Mouse (Mus musculus) MEL (cell line): ENCODE measurements around the gene 4933412E24Rik. TPM values are rescaled to one million over a fixed set of nuclear protein-coding genes. Genes with fewer than 3 reads are reported as not detected.

ENCODE experiments used
- DNase-seq: peaks from one replicate; pipeline ENCODE4 v3.0.0; 2011; ENCODE audit warnings: low read depth, low spot score
- H3K27ac ChIP-seq: 2 replicates; pipeline ENCODE4 v1.5.1; 2012; ENCODE audit warnings: low read depth, mild to moderate bottlenecking, control low read depth, low read length, moderate library complexity; ENCODE audit not compliant: control insufficient read depth
- H3K27me3 ChIP-seq, 2 experiments: fragments of 150-350 bp in 1 of 2; sonication (generic) in 1 of 2; 2 replicates each; pipeline ENCODE4 v1.6.1; 2012; ENCODE audit warnings: low read length in 2 of 2, mild to moderate bottlenecking in 2 of 2, improper control_type of control experiment in 1 of 2, moderate library complexity in 1 of 2; ENCODE audit not compliant: insufficient read depth in 2 of 2, control insufficient read depth in 1 of 2
- H3K36me3 ChIP-seq, 2 experiments: 2 replicates each; pipeline ENCODE4 v1.6.1; 2012 to 2014; ENCODE audit warnings: low read length in 2 of 2, improper control_type of control experiment in 1 of 2, inconsistent platforms in 1 of 2, mild to moderate bottlenecking in 1 of 2; ENCODE audit not compliant: insufficient read depth in 2 of 2, control insufficient read depth in 1 of 2
- H3K4me1 ChIP-seq, 2 experiments: fragments of 150-350 bp in 1 of 2; sonication (generic) in 1 of 2; 2 replicates each; pipeline ENCODE4 v1.6.1; 2012; ENCODE audit warnings: low read length in 2 of 2, improper control_type of control experiment in 1 of 2, mild to moderate bottlenecking in 1 of 2; ENCODE audit not compliant: insufficient read depth in 2 of 2, control insufficient read depth in 1 of 2
- H3K4me3 ChIP-seq, 2 experiments: fragments of 150-350 bp in 1 of 2; sonication (generic) in 1 of 2; 2 replicates each; pipeline ENCODE4 v1.5.1; 2012; ENCODE audit warnings: low read depth in 2 of 2, low read length in 2 of 2, mild to moderate bottlenecking in 2 of 2, moderate library complexity in 2 of 2, control low read depth in 1 of 2, improper control_type of control experiment in 1 of 2; ENCODE audit not compliant: control insufficient read depth in 1 of 2, insufficient read depth in 1 of 2
- H3K79me2 ChIP-seq: 2 replicates; pipeline ENCODE4 v1.6.1; 2012; ENCODE audit warnings: mild to moderate bottlenecking, low read length, moderate library complexity; ENCODE audit not compliant: control insufficient read depth, poor library complexity, insufficient read depth
- H3K9ac ChIP-seq: 2 replicates; pipeline ENCODE4 v1.6.1; 2012; ENCODE audit warnings: low read depth, mild to moderate bottlenecking, control low read depth, low read length, moderate library complexity; ENCODE audit not compliant: control insufficient read depth, poor library complexity, severe bottlenecking
- H3K9me3 ChIP-seq: fragments of 150-350 bp; sonication (generic); replicated peaks from 2 replicates; pipeline ENCODE4 v1.6.1; 2012; ENCODE audit warnings: mild to moderate bottlenecking, low read length, improper control_type of control experiment, moderate library complexity; ENCODE audit not compliant: insufficient read depth
- CHD1 ChIP-seq: IDR thresholded peaks from 2 replicates; pipeline ENCODE4 v1.6.1; 2012; ENCODE audit warnings: low read depth, mild to moderate bottlenecking, inconsistent platforms, low read length, improper control_type of control experiment
- ELF1 ChIP-seq: IDR thresholded peaks from 2 replicates; pipeline ENCODE4 v1.6.1; 2014; ENCODE audit warnings: low read depth, mild to moderate bottlenecking, inconsistent platforms, low read length, improper control_type of control experiment, moderate library complexity
- ETS1 ChIP-seq: IDR thresholded peaks from 2 replicates; pipeline ENCODE4 v1.6.1; 2012; ENCODE audit warnings: low read depth, mild to moderate bottlenecking, inconsistent platforms, low read length, improper control_type of control experiment, moderate library complexity
- GATA1 ChIP-seq: IDR thresholded peaks from 2 replicates; pipeline ENCODE4 v1.6.1; 2011; ENCODE audit warnings: low read depth, low read length, improper control_type of control experiment
- KAT2A ChIP-seq: conservative IDR thresholded peaks from 2 replicates; pipeline ENCODE4 v1.6.1; 2012; ENCODE audit warnings: low read depth, low read length, improper control_type of control experiment, inconsistent platforms
- MAFK ChIP-seq: IDR thresholded peaks from 2 replicates; pipeline ENCODE4 v1.6.1; 2011; ENCODE audit warnings: low read depth, mild to moderate bottlenecking, low read length, improper control_type of control experiment, borderline replicate concordance
- MAZ ChIP-seq: IDR thresholded peaks from 2 replicates; pipeline ENCODE4 v1.6.1; 2012; ENCODE audit warnings: low read depth, mild to moderate bottlenecking, inconsistent platforms, low read length, improper control_type of control experiment
- MYB ChIP-seq: IDR thresholded peaks from 2 replicates; pipeline ENCODE4 v1.6.1; 2011; ENCODE audit warnings: mild to moderate bottlenecking, low read depth, low read length, improper control_type of control experiment
- MYC ChIP-seq: IDR thresholded peaks from 2 replicates; pipeline ENCODE4 v1.6.1; 2011; ENCODE audit warnings: low read depth, mild to moderate bottlenecking, low read length, improper control_type of control experiment, moderate library complexity
- NRF1 ChIP-seq: IDR thresholded peaks from 2 replicates; pipeline ENCODE4 v1.6.1; 2014; ENCODE audit warnings: low read depth, mild to moderate bottlenecking, inconsistent platforms, low read length, improper control_type of control experiment, moderate library complexity; ENCODE audit not compliant: poor library complexity, insufficient read depth, severe bottlenecking
- POLR2A ChIP-seq, 2 experiments: IDR thresholded peaks; 2 replicates each; pipeline ENCODE4 v1.6.1; 2011 to 2012; ENCODE audit warnings: low read length in 2 of 2, mild to moderate bottlenecking in 2 of 2, control low read depth in 1 of 2, improper control_type of control experiment in 1 of 2, low read depth in 1 of 2, moderate library complexity in 1 of 2; ENCODE audit not compliant: control insufficient read depth in 1 of 2, insufficient read depth in 1 of 2, poor library complexity in 1 of 2
- POLR2AphosphoS5 ChIP-seq: IDR thresholded peaks from 2 replicates; pipeline ENCODE4 v1.6.1; 2012; ENCODE audit warnings: low read depth, borderline replicate concordance, mild to moderate bottlenecking, inconsistent platforms, low read length, moderate library complexity, mixed read lengths
- SMC3 ChIP-seq: IDR thresholded peaks from 2 replicates; pipeline ENCODE4 v1.6.1; 2011; ENCODE audit warnings: low read depth, low read length, improper control_type of control experiment
- TBP ChIP-seq: IDR thresholded peaks from 2 replicates; pipeline ENCODE4 v1.8.0; 2011; ENCODE audit warnings: low read depth, low read length, improper control_type of control experiment
- TCF12 ChIP-seq: IDR thresholded peaks from 2 replicates; pipeline ENCODE4 v1.6.1; 2014; ENCODE audit warnings: low read depth, mild to moderate bottlenecking, inconsistent platforms, low read length, improper control_type of control experiment, moderate library complexity
- USF1 ChIP-seq: IDR thresholded peaks from 2 replicates; pipeline ENCODE4 v1.6.1; 2014; ENCODE audit warnings: low read depth, mild to moderate bottlenecking, inconsistent platforms, low read length, improper control_type of control experiment, moderate library complexity
- USF2 ChIP-seq, 2 experiments: IDR thresholded peaks; 2 replicates each; pipeline ENCODE4 v1.6.1; 2011 to 2012; ENCODE audit warnings: improper control_type of control experiment in 2 of 2, low read length in 2 of 2, borderline replicate concordance in 1 of 2, inconsistent platforms in 1 of 2, low read depth in 1 of 2, mild to moderate bottlenecking in 1 of 2; ENCODE audit not compliant: insufficient read depth in 1 of 2
- ZKSCAN1 ChIP-seq: IDR thresholded peaks from 2 replicates; pipeline ENCODE4 v1.6.1; 2012; ENCODE audit warnings: low read depth, mild to moderate bottlenecking, inconsistent platforms, low read length, improper control_type of control experiment, moderate library complexity
- ZMIZ1 ChIP-seq: IDR thresholded peaks from 2 replicates; pipeline ENCODE4 v1.6.1; 2012; ENCODE audit warnings: low read depth, mild to moderate bottlenecking, inconsistent platforms, low read length, improper control_type of control experiment, moderate library complexity
- ZNF384 ChIP-seq: IDR thresholded peaks from 2 replicates; pipeline ENCODE4 v1.6.1; 2012; ENCODE audit warnings: low read depth, mild to moderate bottlenecking, inconsistent platforms, low read length, improper control_type of control experiment
- polyA plus RNA-seq, 2 experiments: library from polyadenylated mRNA; stranded (reverse) in 1 of 2; unstranded in 1 of 2; fragments of >175 nt in 1 of 2; fragments of >200 nt in 1 of 2; gene quantifications; 2 replicates each; pipeline versions ENCODE4 v1.2.1 to v1.2.4; 2012; ENCODE audit warnings: low replicate concordance in 2 of 2, low read depth in 1 of 2; ENCODE audit not compliant: insufficient read length in 2 of 2, insufficient read depth in 1 of 2, missing spikeins in 1 of 2
- total RNA-seq: library from RNA; depleted of rRNA; stranded (reverse); fragments of 300-350 nt; gene quantifications from 2 replicates; pipeline ENCODE4 v1.2.3, GENCODE M21; 2012

4933412E24Rik gene
- total and polyA plus RNA-seq, 3 experiments: not detected

DNA sequence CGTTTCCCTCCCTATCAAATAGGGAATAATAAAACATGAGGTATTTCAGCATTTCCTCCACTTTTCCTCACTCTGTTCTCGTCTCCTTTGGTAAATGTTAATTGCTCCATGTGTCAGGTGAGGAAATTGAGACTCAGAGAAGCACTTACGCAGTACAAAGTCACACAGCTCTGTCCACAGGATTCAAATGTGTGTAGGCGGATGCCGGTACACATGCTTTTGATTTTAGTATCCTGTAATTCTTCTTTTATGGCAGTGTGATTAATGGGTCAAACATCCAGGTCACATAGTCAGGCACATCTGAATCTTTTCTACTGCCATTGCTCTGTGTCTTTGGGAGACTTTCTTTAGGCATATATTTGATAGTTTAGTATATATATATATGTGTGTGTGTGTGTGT, 41.8 kb downstream of the 4933412E24Rik start:
- Histone ChIP-seq H3K4me1 (no peaks in the 10 kb centered on the region), H3K27ac (no peak overlapping the region), H3K36me3 (no peaks in the 10 kb centered on the region), H3K9me3 (no peaks in the 10 kb centered on the region; the same call in 1 of the 2 replicates), H3K9ac (no peak overlapping the region), H3K4me3 (no peak overlapping the region), H3K79me2 (no peaks in the 10 kb centered on the region), H3K27me3 (no peaks in the 10 kb centered on the region)
- no peak for TF ChIP-seq ZKSCAN1
- no peak for TF ChIP-seq ELF1
- no peak for TF ChIP-seq TBP
- no peak for TF ChIP-seq TCF12
- TF ChIP-seq USF1: no peak
- no peak for TF ChIP-seq GATA1
- TF ChIP-seq USF2 (IDR thresholded peaks at IDR 0.05; ENCODE audit: borderline replicate concordance in 1 of 2, insufficient read depth in 1 of 2, low read depth in 1 of 2, low read length in 2 of 2): no peak
- no peak for TF ChIP-seq ZNF384
- no peak for TF ChIP-seq MAZ
- no peak for TF ChIP-seq MYB
- TF ChIP-seq ETS1: no peak
- TF ChIP-seq POLR2AphosphoS5: no peak
- no peak for TF ChIP-seq MYC
- TF ChIP-seq ZMIZ1: no peak
- no peak for TF ChIP-seq POLR2A (IDR thresholded peaks at IDR 0.05; ENCODE audit: control insufficient read depth in 1 of 2, insufficient read depth in 1 of 2, low read depth in 1 of 2, low read length in 2 of 2, poor library complexity in 1 of 2)
- no peak for TF ChIP-seq NRF1
- no peak for TF ChIP-seq KAT2A
- no peak for TF ChIP-seq CHD1
- no peak for DNase-seq

DNA sequence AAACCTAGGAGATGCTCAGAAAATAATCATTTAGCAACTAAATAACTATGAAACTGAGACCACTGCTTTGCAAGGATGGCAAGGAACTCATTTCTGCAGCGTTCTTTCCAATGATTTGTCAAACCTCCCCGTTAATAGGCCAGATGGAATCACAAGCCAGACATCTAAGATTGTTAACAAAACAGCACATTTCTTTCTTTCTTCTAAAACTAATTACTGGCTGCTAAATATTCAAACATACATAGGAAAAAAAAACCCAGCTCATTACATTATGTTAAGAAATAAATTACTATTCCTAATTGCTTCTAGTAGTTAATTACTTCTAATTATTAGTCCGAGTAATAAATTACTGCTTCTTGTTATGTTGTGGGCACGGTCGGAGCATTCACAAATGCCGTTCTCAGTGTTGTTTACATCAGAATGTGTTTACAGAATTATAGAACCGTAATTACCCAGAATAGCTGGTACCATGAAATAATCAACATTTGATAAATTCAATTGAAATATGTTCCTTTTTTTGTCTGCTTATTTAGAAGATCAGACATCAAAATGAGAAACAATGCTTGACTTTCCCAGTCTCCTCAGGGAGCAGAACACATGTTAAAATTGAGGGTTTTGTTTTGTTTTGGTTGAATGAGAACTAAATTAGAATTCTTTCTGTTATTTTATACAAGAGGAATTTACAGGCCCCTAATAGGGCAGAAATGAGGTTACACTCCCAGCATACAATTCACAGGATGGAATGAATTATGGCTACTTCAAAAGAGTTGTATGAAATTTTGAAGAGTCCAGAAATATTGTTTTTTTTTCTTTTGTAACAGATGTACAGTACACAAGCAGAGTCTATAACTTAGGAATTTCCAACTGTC, 42.5 kb downstream of the 4933412E24Rik start:
- Histone ChIP-seq H3K9ac (no peak overlapping the region), H3K79me2 (no peaks in the 10 kb centered on the region)
- TF ChIP-seq SMC3 (no peak), MAFK (no peak)
- TF ChIP-seq, all 39 proteins: peak for 0
- H3K9me3 ChIP-seq: no peaks in the 10 kb centered on the region; the same call in 1 of the 2 replicates
- H3K36me3 ChIP-seq: no peaks in the 10 kb centered on the region
- H3K4me1 ChIP-seq: no peaks in the 10 kb centered on the region
- no peak overlapping the region for H3K4me3 ChIP-seq
- H3K27me3 ChIP-seq: no peaks in the 10 kb centered on the region
- DNase-seq: no peak
- H3K27ac ChIP-seq: no peak overlapping the region
